Mouse (Mus musculus) hindbrain, embryonic 10.5 days (tissue): Measurements from ENCODE around the gene Zcchc8. TPM values are rescaled to one million over a fixed set of nuclear protein-coding genes. Genes with fewer than 3 reads are reported as not detected.

Experiments
- DNase-seq: peaks from one replicate; pipeline ENCODE4 v3.0.0-alpha.2; 2017; ENCODE audit warnings: low spot score
- H3K27ac ChIP-seq: fragments of 300-500 bp; sonication (generic); 2 replicates; pipeline ENCODE4 v1.5.1; 2016; ENCODE audit warnings: mild to moderate bottlenecking, moderate library complexity
- H3K27me3 ChIP-seq: fragments of 300-500 bp; sonication (generic); 2 replicates; pipeline ENCODE4 v1.6.1; 2016; ENCODE audit warnings: mild to moderate bottlenecking; ENCODE audit not compliant: poor library complexity, insufficient read depth, severe bottlenecking
- H3K36me3 ChIP-seq: fragments of 300-500 bp; sonication (generic); 2 replicates; pipeline ENCODE4 v1.6.1; 2016; ENCODE audit warnings: mild to moderate bottlenecking, moderate library complexity
- H3K4me1 ChIP-seq: fragments of 300-500 bp; sonication (generic); replicated peaks from 2 replicates; pipeline ENCODE4 v1.6.1; 2016; ENCODE audit warnings: mild to moderate bottlenecking
- H3K4me3 ChIP-seq: fragments of 300-500 bp; sonication (generic); 2 replicates; pipeline ENCODE4 v1.5.1; 2016; ENCODE audit warnings: mild to moderate bottlenecking, moderate library complexity
- H3K9me3 ChIP-seq: fragments of 300-500 bp; sonication (generic); 2 replicates; pipeline ENCODE4 v1.6.1; 2016; ENCODE audit warnings: mild to moderate bottlenecking, moderate library complexity
- WGBS: fragments of 180-500 bp; shearing (Covaris S2); methylation state at CpG from one replicate; pipeline ENCODE4 v1.1.7; 2016; 5-methylcytosine and 5-hydroxymethylcytosine counted together
- polyA plus RNA-seq: library from polyadenylated mRNA; unstranded; fragments of >200 nt; fragmentation: Nextera tagmentation; extraction: Ambion mirVana; gene quantifications from 2 replicates; pipeline ENCODE4 v1.2.1, GENCODE M21; 2016

The Zcchc8 gene
- polyA plus RNA-seq, 1 experiment from 2014 or later = 77.4 TPM

DNA sequence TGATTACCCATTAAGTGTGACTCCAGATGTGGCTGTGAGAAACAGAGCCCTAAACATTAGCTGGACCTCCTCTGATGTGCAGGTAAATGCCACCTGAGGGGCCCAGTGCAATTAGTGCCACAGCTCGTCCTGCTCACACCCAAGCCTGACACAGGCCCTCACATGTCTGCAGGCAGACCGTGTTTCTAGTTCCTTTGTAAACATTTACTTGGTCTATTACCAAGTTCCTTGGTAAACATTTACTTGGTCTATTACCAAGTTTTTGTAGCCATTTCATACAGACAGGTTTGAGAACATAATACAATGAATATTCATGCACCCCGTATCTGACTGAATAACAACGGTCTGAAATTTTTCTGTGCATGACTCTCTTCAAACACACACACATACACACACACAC, 11.3 kb downstream of the Zcchc8 start:
- Histone ChIP-seq H3K9me3 (no peaks in the 10 kb centered on the region), H3K27ac (no peak overlapping the region), H3K4me1 (no peaks in the 10 kb centered on the region), H3K27me3 (no peaks in the 10 kb centered on the region), H3K4me3 (no peak overlapping the region), H3K36me3 (peaks cover 100% of the 10 kb centered on the region)
- no peak for DNase-seq
- WGBS = 90% methylated on average over 4 of the region's 4 CpGs

DNA sequence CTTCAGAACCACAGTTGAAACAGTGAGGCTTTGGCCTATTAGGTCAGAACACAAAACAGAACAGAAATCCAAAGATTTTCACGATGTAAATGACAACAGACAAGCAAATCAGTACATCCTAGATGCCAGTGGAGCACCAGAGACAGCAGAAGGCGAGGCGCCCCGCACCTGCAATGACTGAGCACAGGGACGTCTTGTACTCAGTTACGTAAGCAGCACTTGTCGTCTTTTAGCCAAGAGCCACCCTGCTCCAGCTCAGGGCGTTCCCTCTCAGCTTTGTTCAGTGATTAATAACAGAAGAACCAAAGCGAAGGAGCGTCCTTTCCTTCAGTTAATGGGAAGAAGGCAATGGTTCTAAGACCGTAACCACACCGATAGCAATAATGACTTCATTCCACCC, 12.3 kb downstream of the Zcchc8 start:
- peaks cover 100% of the 10 kb centered on the region for H3K36me3 ChIP-seq
- WGBS = 94% methylated on average over 12 of the region's 12 CpGs

DNA sequence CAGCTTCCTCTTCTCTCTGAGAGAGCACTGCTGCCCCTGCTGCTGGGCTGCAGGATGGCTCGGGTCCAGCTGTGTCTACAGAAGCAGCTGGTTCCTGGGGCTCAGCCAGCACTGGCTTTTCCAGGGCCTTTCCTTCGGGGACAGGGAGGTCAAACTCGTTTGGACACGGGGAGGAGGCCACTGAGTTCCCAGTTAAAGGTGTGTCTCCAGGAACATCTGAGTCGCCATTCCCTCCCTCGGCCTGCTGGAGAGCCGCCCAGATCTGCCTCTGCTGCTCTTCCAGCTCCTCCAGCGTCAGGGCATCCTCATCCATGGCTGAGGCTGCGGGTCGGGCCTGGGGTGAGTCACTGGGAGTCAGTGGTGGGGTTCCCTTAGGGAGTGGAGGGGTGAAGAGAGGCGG, 20.3 kb downstream of the Zcchc8 start:
- no peaks in the 10 kb centered on the region for H3K9me3 ChIP-seq
- H3K27me3 ChIP-seq = no peaks in the 10 kb centered on the region
- peaks cover 87% of the 10 kb centered on the region for H3K36me3 ChIP-seq
- DNase-seq = no peak
- H3K27ac ChIP-seq = no peak overlapping the region
- 83% methylated on average over 11 of the region's 11 CpGs for WGBS
- H3K4me3 ChIP-seq = no peak overlapping the region
- no peaks in the 10 kb centered on the region for H3K4me1 ChIP-seq

More for the DNA sequence above, 12.3 kb downstream of the Zcchc8 start:
- Histone ChIP-seq H3K27ac (no peak overlapping the region), H3K4me3 (no peak overlapping the region), H3K9me3 (no peaks in the 10 kb centered on the region), H3K27me3 (no peaks in the 10 kb centered on the region), H3K4me1 (no peaks in the 10 kb centered on the region)
- no peak for DNase-seq

DNA sequence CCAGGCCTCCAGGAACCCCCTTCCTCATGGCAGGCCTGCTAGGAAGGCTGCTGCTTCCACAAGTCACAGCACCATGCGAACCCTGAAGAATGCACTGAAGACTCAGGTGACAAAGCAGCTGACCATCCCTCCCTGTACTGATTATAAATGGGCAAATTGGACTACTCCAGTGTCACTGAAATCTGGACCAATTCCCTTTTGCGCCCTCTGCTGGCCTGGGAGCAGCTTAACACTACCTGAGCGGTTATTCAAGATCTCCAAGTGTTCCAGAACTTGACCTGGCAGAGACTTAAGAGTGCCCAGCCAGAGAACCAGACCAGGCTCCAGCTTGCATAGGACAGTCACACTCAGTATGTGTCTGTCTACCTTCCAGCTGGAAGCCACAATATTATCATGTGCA, 21.7 kb downstream of the Zcchc8 start:
- Histone ChIP-seq H3K27me3 (no peaks in the 10 kb centered on the region), H3K9me3 (no peaks in the 10 kb centered on the region), H3K36me3 (peaks cover 73% of the 10 kb centered on the region), H3K4me3 (no peak overlapping the region), H3K4me1 (no peaks in the 10 kb centered on the region), H3K27ac (no peak overlapping the region)
- peak; percentile 70 for DNase-seq
- 35% methylated on average over 3 of the region's 3 CpGs for WGBS

DNA sequence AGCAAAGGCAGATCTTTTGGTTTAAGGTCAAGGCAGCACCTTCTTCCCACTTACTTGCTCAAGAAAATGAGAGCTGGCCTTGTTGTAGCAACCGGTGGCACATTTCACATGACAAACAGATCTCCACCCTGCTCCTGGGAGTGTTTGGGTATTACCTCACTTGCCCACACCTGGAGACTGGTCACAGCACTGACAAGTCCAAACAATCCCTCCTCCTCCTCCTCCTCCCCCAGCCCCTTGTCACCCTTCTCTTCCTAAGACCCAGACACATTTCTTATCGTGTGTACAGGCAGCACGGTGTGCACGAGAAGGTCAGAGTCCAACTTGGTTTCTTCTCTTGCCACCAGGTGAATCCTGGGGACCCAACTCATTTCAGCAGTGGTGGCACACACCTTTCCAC, 23.9 kb downstream of the Zcchc8 start:
- no peak overlapping the region for H3K27ac ChIP-seq
- H3K4me3 ChIP-seq = no peak overlapping the region
- DNase-seq = no peak
- H3K27me3 ChIP-seq = no peaks in the 10 kb centered on the region
- peaks cover 50% of the 10 kb centered on the region for H3K36me3 ChIP-seq
- H3K4me1 ChIP-seq = no peaks in the 10 kb centered on the region
- no peaks in the 10 kb centered on the region for H3K9me3 ChIP-seq
- WGBS = 84% methylated on average over 4 of the region's 4 CpGs

DNA sequence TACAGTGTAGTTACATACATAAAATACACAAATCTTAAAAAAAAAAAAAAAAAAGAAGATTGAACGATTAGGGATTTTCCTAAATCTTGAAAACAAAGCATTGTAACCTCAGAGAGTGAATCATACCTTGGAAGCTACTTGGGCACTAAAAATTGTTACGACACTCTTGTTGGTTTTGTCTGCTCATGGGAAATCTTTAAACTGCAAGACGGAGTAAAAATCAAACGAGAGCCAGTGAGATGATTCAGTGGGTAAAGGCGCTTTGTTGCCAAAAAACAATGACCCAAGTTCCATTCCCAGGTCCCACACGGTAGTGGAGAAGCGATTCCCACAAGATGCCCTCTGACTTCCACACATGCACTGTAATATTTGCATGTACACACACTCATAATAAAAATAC, 24.7 kb downstream of the Zcchc8 start:
- no peaks in the 10 kb centered on the region for H3K27me3 ChIP-seq
- peaks cover 43% of the 10 kb centered on the region for H3K36me3 ChIP-seq
- WGBS = 94% methylated on average over 7 of the region's 7 CpGs
- no peak overlapping the region for H3K27ac ChIP-seq
- no peak overlapping the region for H3K4me3 ChIP-seq
- H3K4me1 ChIP-seq = no peaks in the 10 kb centered on the region
- H3K9me3 ChIP-seq = no peaks in the 10 kb centered on the region
- DNase-seq = no peak

DNA sequence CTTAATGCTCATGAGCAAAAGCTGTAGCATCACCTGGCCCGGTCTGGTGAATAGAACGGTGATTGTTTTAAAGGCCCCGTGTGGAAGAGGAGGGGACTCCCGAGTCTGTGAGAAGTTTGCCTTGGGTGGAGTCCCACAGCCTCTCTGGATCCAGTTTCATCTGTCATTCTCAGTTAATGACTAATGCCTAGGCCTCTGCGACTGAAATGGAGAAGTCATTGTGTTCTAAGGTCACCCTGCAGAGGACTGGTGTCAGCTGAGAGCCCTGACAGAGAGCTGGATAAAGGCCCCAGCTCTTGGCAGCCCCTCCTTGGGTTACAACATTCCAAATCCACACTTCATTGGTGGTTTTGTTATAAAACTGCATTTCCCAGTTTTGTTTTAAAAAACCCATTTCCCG, 26.4 kb downstream of the Zcchc8 start:
- no peaks in the 10 kb centered on the region for H3K4me1 ChIP-seq
- H3K36me3 ChIP-seq = peaks cover 25% of the 10 kb centered on the region
- H3K27ac ChIP-seq = no peak overlapping the region
- H3K9me3 ChIP-seq = no peaks in the 10 kb centered on the region
- H3K27me3 ChIP-seq = no peaks in the 10 kb centered on the region
- WGBS = 72% methylated on average over 6 of the region's 6 CpGs
- H3K4me3 ChIP-seq = no peak overlapping the region
- DNase-seq = no peak

DNA sequence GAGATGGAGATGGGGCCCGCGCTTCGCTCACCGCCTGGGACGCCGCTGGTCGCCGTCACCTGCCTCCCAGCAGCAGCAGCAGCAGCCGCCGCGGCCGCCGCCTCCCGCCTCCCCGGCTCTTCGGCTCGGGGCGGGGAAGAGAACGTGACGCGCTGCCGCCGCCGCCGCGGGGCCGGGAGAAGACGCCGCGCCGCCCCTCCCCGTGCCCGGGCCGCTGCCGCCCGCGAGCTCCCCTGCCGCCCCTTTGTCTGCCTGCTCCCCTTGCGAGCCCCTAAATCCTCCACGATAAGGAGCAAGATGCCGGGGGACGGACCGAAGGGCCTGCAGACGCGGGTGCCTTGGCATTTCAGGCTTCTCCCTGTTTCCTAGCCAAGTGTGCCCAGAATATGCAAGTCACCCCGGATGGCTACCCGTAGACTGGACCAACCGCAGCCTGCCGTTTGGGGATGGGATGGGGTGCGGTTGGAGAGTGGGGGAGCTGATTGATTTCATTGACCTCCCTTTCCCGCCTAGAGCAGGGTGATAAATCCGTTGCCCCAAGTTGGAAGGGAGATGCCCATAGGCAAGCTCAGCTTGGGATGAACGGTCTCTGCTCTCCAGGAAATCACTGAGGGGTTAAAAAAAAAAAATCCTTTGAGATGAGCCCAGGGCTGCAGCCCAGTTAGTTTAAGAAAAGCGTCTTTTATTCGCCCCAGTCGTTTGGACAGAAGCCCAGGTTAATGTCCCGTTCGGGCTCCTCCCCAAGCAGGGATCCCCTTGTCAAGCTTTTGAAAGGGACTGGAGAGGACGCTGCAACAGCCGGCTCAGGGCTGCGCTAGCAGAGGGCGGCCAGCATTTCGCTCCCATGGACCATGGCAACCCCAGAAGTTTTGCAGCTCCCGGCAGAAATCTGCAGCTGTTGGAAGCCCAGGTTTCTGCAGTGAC, 36.4 kb downstream of the Zcchc8 start, which contains the start of gene Clip1:
Gene Clip1, minus strand, starts transcription at position 398 of the 924 bp plus-strand sequence.
- WGBS = under 1% methylated on average over 63 of the region's 64 CpGs
- H3K4me3 ChIP-seq = peak within 1 kb of the TSS; percentile 98
- peak within 1 kb of the TSS; percentile 100 for H3K27ac ChIP-seq
- H3K4me1 ChIP-seq = peaks cover 37% of the 10 kb centered on the region
- no peaks in the 10 kb centered on the region for H3K36me3 ChIP-seq
- H3K9me3 ChIP-seq = no peaks in the 10 kb centered on the region
- H3K27me3 ChIP-seq = no peaks in the 10 kb centered on the region
- peak; percentile 79 for DNase-seq

DNA sequence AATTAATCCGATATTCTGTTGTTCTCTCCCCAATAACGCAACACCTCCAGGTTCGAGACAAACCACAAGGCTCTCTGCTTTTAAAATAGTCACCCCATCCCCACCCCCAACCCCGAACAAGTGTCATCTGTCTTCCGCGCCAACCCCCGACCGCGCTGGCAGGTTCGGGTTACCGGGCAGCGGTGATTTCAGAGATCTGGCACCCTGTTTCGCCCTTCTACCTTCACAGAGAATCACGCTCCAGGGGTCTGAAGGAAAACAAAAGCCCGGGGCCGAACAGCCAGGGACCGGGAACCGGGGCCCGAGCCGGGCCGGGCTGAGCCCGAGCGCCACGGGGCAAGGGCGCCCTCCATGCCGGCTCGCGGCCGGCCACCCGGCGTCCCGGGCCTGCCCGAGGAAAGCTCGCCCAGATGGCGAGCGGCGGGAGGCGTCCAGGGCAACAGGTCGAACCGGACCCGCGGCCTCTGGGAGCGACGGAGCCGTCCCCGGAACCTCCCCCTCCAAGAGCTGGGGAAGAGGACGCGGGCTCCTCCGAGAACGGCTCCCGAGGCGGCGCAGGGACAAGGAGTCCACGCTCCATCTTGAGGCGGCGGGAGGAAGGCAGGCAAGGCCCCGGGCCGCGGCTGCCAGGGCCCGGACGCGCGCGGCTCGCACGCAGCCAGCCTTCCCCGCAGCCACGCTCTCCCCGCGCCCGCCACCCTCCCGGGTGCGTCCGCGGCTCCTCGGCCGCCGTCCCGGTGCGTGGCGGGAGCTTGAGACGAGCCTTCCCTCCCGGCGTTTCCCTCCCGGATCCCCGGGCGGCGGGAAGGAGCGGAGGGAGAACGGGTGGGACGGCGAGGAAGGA, 37.3 kb downstream of the Zcchc8 start:
- peak; percentile 72 for DNase-seq
- peaks cover 37% of the 10 kb centered on the region for H3K4me1 ChIP-seq
- peak overlapping the region; percentile 100 for H3K27ac ChIP-seq
- H3K9me3 ChIP-seq = no peaks in the 10 kb centered on the region
- H3K27me3 ChIP-seq = no peaks in the 10 kb centered on the region
- no peaks in the 10 kb centered on the region for H3K36me3 ChIP-seq
- H3K4me3 ChIP-seq = peak overlapping the region; percentile 98
- WGBS = under 1% methylated on average over 90 of the region's 92 CpGs

DNA sequence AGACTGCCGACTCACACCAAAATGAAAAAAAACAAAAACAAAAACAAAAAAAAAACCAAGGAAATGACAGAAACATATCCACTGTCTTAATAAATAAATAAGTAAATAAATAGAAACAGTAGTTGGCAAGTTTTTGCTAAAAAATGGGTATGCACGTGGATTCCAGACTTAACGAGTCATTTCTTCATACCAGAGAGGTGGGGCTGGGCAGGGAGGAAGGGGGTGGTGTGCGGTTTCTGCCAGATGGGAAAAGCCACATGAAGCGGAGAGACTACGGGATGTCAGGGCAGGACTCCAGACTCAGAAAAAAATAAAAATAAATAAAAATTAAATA, 37.9 kb downstream of the Zcchc8 start:
- Histone ChIP-seq H3K27me3 (no peaks in the 10 kb centered on the region), H3K9me3 (no peaks in the 10 kb centered on the region), H3K4me3 (peak overlapping the region; percentile 98), H3K4me1 (peaks cover 37% of the 10 kb centered on the region), H3K36me3 (no peaks in the 10 kb centered on the region), H3K27ac (peak overlapping the region; percentile 100)
- 6% methylated on average over 6 of the region's 6 CpGs for WGBS
- DNase-seq = no peak

DNA sequence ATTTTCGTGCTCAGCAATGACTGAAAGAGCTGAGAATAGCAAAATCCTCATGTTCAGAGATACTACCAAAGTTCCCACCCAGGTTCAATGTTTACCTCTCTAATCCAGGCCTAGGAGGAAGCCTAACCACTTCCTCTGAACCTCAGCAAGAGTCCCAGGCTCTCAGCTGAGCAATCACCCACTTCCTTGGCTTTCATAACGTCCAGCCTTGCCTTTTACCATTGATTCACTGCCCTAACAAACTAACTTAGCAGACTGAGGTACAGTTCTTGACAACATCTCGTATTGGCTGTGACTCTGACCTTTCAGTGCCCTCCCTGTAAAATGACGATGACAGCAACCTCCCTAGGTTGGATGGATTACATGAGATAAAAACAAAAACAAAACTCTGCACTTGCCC, 38.5 kb downstream of the Zcchc8 start:
- peak overlapping the region; percentile 35 for H3K27ac ChIP-seq
- 49% methylated on average over 4 of the region's 4 CpGs for WGBS
- H3K4me1 ChIP-seq = peaks cover 37% of the 10 kb centered on the region
- H3K4me3 ChIP-seq = peak overlapping the region; percentile 98
- no peak for DNase-seq
- no peaks in the 10 kb centered on the region for H3K27me3 ChIP-seq
- peaks cover 2% of the 10 kb centered on the region for H3K36me3 ChIP-seq
- H3K9me3 ChIP-seq = no peaks in the 10 kb centered on the region

DNA sequence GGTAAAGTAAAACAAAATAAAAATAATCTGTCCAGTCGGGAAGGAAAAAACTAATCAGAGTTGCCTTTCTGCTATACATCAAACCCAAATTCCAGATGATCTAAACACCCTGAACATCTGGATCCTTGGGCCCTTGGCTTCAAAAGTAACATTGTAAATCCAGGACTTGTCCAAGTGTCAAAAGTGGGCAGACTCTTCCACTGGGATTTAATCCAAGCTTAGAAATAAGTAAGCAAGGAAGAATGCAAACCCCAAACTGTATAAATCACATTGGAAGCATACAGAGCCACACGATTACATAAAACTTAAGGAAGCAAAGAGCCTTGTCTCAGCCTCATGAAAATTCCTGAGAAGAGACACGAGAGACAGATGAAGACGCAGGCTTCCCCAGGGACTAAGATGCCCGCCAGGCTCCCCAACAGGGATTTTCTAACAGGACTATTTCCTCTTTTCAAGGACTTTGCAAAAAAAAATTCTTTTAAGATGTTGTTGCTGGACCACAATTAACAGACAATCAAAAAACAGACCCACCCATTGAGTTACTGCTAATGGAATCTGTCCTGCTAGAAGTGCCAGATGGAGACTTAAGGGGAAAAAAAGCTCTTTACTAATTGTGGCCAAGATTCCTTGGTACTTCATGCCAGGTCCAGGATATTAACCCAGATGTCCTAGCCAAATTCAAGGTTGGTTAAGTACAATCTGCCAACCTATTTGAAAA, 41.2 kb downstream of the Zcchc8 start:
- H3K9me3 ChIP-seq = no peaks in the 10 kb centered on the region
- WGBS = 69% methylated on average over 5 of the region's 5 CpGs
- no peaks in the 10 kb centered on the region for H3K27me3 ChIP-seq
- peaks cover 5% of the 10 kb centered on the region for H3K36me3 ChIP-seq
- H3K4me1 ChIP-seq = peaks cover 31% of the 10 kb centered on the region
- H3K4me3 ChIP-seq = no peak overlapping the region
- H3K27ac ChIP-seq = no peak overlapping the region
- DNase-seq = no peak
